Mouse (Mus musculus) hindlimb bud, embryonic 11.5 days (tissue): Measurements from ENCODE around the gene Enah.

ENCODE experiments used
- DNase-seq: peaks from one replicate; pipeline ENCODE4 v3.0.0-alpha.2; 2012; ENCODE audit warnings: low read depth, low spot score; ENCODE audit errors: extremely low spot score

Enah gene

GRCm38 (mm10) chr1:181880752-181881325 lies 139.0 kb downstream of the Enah start:
- DNase-seq, result no peak

- no peak for DNase-seq
Observed at GRCm38 (mm10) chr1:181878436-181878835, 141.4 kb downstream of the Enah start.

- DNase-seq, result no peak
Observed at GRCm38 (mm10) chr1:181877088-181877487, 142.7 kb downstream of the Enah start.

GRCm38 (mm10) chr1:181876656-181877055 lies 143.1 kb downstream of the Enah start:
- DNase-seq, result no peak

GRCm38 (mm10) chr1:181873086-181873920 lies 146.5 kb downstream of the Enah start:
- no peak for DNase-seq

- DNase-seq, result no peak
Observed at GRCm38 (mm10) chr1:181872639-181873038, 147.2 kb downstream of the Enah start.

- no peak for DNase-seq
Observed at GRCm38 (mm10) chr1:181866429-181867280, 153.1 kb downstream of the Enah start.

- no peak for DNase-seq
Observed at GRCm38 (mm10) chr1:181865863-181866216, 153.9 kb downstream of the Enah start.

- DNase-seq, result no peak
Observed at GRCm38 (mm10) chr1:181864971-181865862, 154.6 kb downstream of the Enah start.

- DNase-seq, result no peak
Observed at GRCm38 (mm10) chr1:181863431-181863830, 156.4 kb downstream of the Enah start.

- no peak for DNase-seq
Observed at GRCm38 (mm10) chr1:181862676-181863374, 157.0 kb downstream of the Enah start.

- DNase-seq, result no peak
Observed at GRCm38 (mm10) chr1:181861181-181861902, 158.4 kb downstream of the Enah start.

- no peak for DNase-seq
Observed at GRCm38 (mm10) chr1:181860659-181861058, 159.1 kb downstream of the Enah start.

GRCm38 (mm10) chr1:181856329-181856728 lies 163.5 kb downstream of the Enah start:
- no peak for DNase-seq

GRCm38 (mm10) chr1:181854829-181855228 lies 165.0 kb downstream of the Enah start:
- no peak for DNase-seq

GRCm38 (mm10) chr1:181853081-181853736 lies 166.6 kb downstream of the Enah start:
- DNase-seq, result no peak

- DNase-seq, result no peak
Observed at GRCm38 (mm10) chr1:181852466-181852865, 167.3 kb downstream of the Enah start.

GRCm38 (mm10) chr1:181851521-181852310 lies 168.1 kb downstream of the Enah start:
- no peak for DNase-seq
